Mouse (Mus musculus): ENCODE results near the gene Mettl27.

- TF ChIP-seq CTCF (IDR thresholded peaks at IDR 0.05; ENCODE audit: borderline replicate concordance, insufficient read depth, low read length) (no peak), POLR2A (IDR thresholded peaks at IDR 0.05; ENCODE audit: low read depth, low read length) (no peak)
Measured at GRCm38 (mm10) chr5:134951053-134951884, 19.1 kb downstream of the Mettl27 start.

All from embryonic fibroblast, embryonic 13.5 days (primary cell).